Mouse (Mus musculus) liver, embryonic 14.5 days (tissue): ENCODE measurements at regions not wholly inside any gene's neighbourhood (a gene's known extent, or its start where the extent isn't known, plus 50 kb on each side); places are given as distances from the start of the nearest gene placed in this dataset.

ENCODE experiments used
- ATAC-seq: fragments of 200-750 bp; cut with Nextera tagmentation; 2 replicates; pipeline ENCODE4 v1.8.0; 2017; ENCODE audit warnings: moderate number of reproducible peaks, mild to moderate bottlenecking, moderate library complexity; ENCODE audit not compliant: insufficient read depth
- DNase-seq, 3 experiments: peaks; one replicate each; pipeline ENCODE4 v3.0.0-alpha.2; 2012 to 2013; ENCODE audit warnings: low read depth in 3 of 3, low spot score in 3 of 3
- H3K27ac ChIP-seq: fragments of 300-500 bp; sonication (generic); 2 replicates; pipeline ENCODE4 v1.5.1; 2014; ENCODE audit warnings: moderate library complexity, mild to moderate bottlenecking, control low read depth, inconsistent platforms
- H3K27me3 ChIP-seq: fragments of 300-500 bp; sonication (generic); 2 replicates; pipeline ENCODE4 v1.6.1; 2014; ENCODE audit warnings: mild to moderate bottlenecking, low read length, moderate library complexity; ENCODE audit not compliant: control insufficient read depth, insufficient read depth
- H3K36me3 ChIP-seq: fragments of 300-500 bp; sonication (generic); replicated peaks from 2 replicates; pipeline ENCODE4 v1.6.1; 2014; ENCODE audit warnings: low read depth; ENCODE audit not compliant: control insufficient read depth, insufficient read depth
- H3K4me1 ChIP-seq, 2 experiments: fragments of 200-500 bp in 1 of 2; fragments of 300-500 bp in 1 of 2; sonication (generic) in 1 of 2; replicated peaks; 2 replicates each; pipeline ENCODE4 v1.6.1; 2012 to 2014; ENCODE audit warnings: antibody characterized with exemption in 1 of 2, inconsistent platforms in 1 of 2, low read length in 1 of 2; ENCODE audit not compliant: control insufficient read depth in 2 of 2, insufficient read depth in 2 of 2
- H3K4me2 ChIP-seq: fragments of 300-500 bp; sonication (generic); 2 replicates; pipeline ENCODE4 v1.6.1; 2014; ENCODE audit warnings: low read depth, mild to moderate bottlenecking, control low read depth, moderate library complexity
- H3K4me3 ChIP-seq, 2 experiments: fragments of 200-500 bp in 1 of 2; fragments of 300-500 bp in 1 of 2; sonication (generic) in 1 of 2; 2 replicates each; pipeline ENCODE4 v1.5.1; 2012 to 2014; ENCODE audit warnings: low read depth in 2 of 2, low read length in 2 of 2, mild to moderate bottlenecking in 2 of 2, control low read depth in 1 of 2, inconsistent platforms in 1 of 2, moderate library complexity in 1 of 2; ENCODE audit not compliant: insufficient read depth in 1 of 2
- H3K9ac ChIP-seq: fragments of 300-500 bp; sonication (generic); replicated peaks from 2 replicates; pipeline ENCODE4 v1.6.1; 2014; ENCODE audit warnings: mild to moderate bottlenecking, control low read depth, moderate library complexity
- H3K9me3 ChIP-seq: fragments of 300-500 bp; sonication (generic); 2 replicates; pipeline ENCODE4 v1.6.1; 2016; ENCODE audit warnings: low read length, mixed read lengths; ENCODE audit not compliant: control insufficient read depth
- CTCF ChIP-seq: IDR thresholded peaks from 2 replicates; pipeline ENCODE4 v1.5.1; 2016; ENCODE audit warnings: antibody characterized with exemption, low read depth, control low read depth
- EP300 ChIP-seq: IDR thresholded peaks from 2 replicates; pipeline ENCODE4 v1.6.1; 2016; ENCODE audit warnings: antibody characterized with exemption, low read depth
- whole genome bisulfite sequencing: fragments of 180-500 bp; shearing (Covaris S2); extraction: QIAGEN DNeasy Blood & Tissue Kit; methylation state at CpG from one replicate; pipeline ENCODE4 v1.1.7; 2014; ENCODE audit not compliant: insufficient replicate concordance; 5-methylcytosine and 5-hydroxymethylcytosine counted together

GRCm38 (mm10) chr5:118392932-118393487 is 148.0 kb downstream of the 2410131K14Rik start:
- Histone ChIP-seq H3K9ac (no peak overlapping the region), H3K4me2 (no peak overlapping the region), H3K4me1 (no peaks in the 10 kb centered on the region; a peak in 1 of 4 replicates), H3K27ac (no peak overlapping the region), H3K4me3 (no peak overlapping the region), H3K9me3 (no peaks in the 10 kb centered on the region), H3K36me3 (no peaks in the 10 kb centered on the region), H3K27me3 (peaks cover 11% of the 10 kb centered on the region)
- DNase-seq = no peak
- ATAC-seq = no peak
- 67% methylated on average over 8 of the region's 8 CpGs for WGBS
- no peak for TF ChIP-seq CTCF
- TF ChIP-seq EP300 = no peak

- 0 out of 2 replicates have a peak, but pooled peaks have one; percentile 28 for ATAC-seq
- H3K9ac ChIP-seq = no peak overlapping the region
- no peaks in the 10 kb centered on the region; a peak in 1 of 4 replicates for H3K4me1 ChIP-seq
- no peaks in the 10 kb centered on the region for H3K9me3 ChIP-seq
- no peak overlapping the region for H3K27ac ChIP-seq
- no peak for DNase-seq
- no peak overlapping the region for H3K4me2 ChIP-seq
- TF ChIP-seq CTCF (no peak), EP300 (no peak)
- H3K36me3 ChIP-seq = no peaks in the 10 kb centered on the region
- H3K4me3 ChIP-seq = no peak overlapping the region
- H3K27me3 ChIP-seq = peaks cover 11% of the 10 kb centered on the region
- WGBS = 24% methylated on average over 5 of the region's 5 CpGs
Measured at GRCm38 (mm10) chr5:118394051-118394450, 149.0 kb downstream of the 2410131K14Rik start.

- H3K4me3 ChIP-seq = no peak overlapping the region
- no peaks in the 10 kb centered on the region for H3K36me3 ChIP-seq
- no peak for DNase-seq
- H3K9ac ChIP-seq = no peak overlapping the region
- WGBS = 15% methylated on average over 28 of the region's 28 CpGs
- H3K27me3 ChIP-seq = peaks cover 11% of the 10 kb centered on the region
- no peak overlapping the region for H3K4me2 ChIP-seq
- no peaks in the 10 kb centered on the region; a peak in 1 of 4 replicates for H3K4me1 ChIP-seq
- H3K27ac ChIP-seq = no peak overlapping the region
- ATAC-seq = no peak
- TF ChIP-seq EP300 (no peak), CTCF (no peak)
- H3K9me3 ChIP-seq = no peaks in the 10 kb centered on the region
Measured at GRCm38 (mm10) chr5:118396004-118396725, 151.1 kb downstream of the 2410131K14Rik start.

- TF ChIP-seq EP300 (no peak), CTCF (no peak)
- WGBS = 48% methylated on average over 10 of the region's 10 CpGs
- DNase-seq (no peak), ATAC-seq (no peak)
- Histone ChIP-seq H3K4me2 (no peak overlapping the region), H3K9ac (no peak overlapping the region), H3K4me3 (no peak overlapping the region), H3K36me3 (no peaks in the 10 kb centered on the region), H3K4me1 (no peaks in the 10 kb centered on the region), H3K9me3 (no peaks in the 10 kb centered on the region), H3K27me3 (peaks cover 9% of the 10 kb centered on the region), H3K27ac (no peak overlapping the region)
Measured at GRCm38 (mm10) chr5:118400926-118401325, 155.9 kb downstream of the 2410131K14Rik start.

GRCm38 (mm10) chr5:118404398-118404797 is 156.1 kb upstream of the Med13l start:
- H3K27me3 ChIP-seq = no peaks in the 10 kb centered on the region
- DNase-seq = peak in 1 of 3 experiments; percentile 37

More at GRCm38 (mm10) chr5:118404398-118404797, 156.1 kb upstream of the Med13l start:
- Histone ChIP-seq H3K4me3 (no peak overlapping the region), H3K4me1 (no peaks in the 10 kb centered on the region), H3K9me3 (no peaks in the 10 kb centered on the region), H3K4me2 (no peak overlapping the region), H3K27ac (no peak overlapping the region), H3K9ac (no peak overlapping the region), H3K36me3 (no peaks in the 10 kb centered on the region)
- TF ChIP-seq EP300 = no peak
- no peak for TF ChIP-seq CTCF
- WGBS = 29% methylated on average over 7 of the region's 7 CpGs
- ATAC-seq = no peak
